Mouse (Mus musculus): Measurements from ENCODE around the gene Pxmp4. TPM values are rescaled to one million over a fixed set of nuclear protein-coding genes. Genes with fewer than 3 reads are reported as not detected.
A peak's percentile ranks its signal among the peaks of the same experiment; 100 is the strongest.

The Pxmp4 gene
- total RNA-seq (2017) = 14.2 and 18.2 TPM in 2 replicates

GRCm38 (mm10) chr2:154603638-154604153 lies at the start of gene Pxmp4:
Gene Pxmp4 (minus strand): TSS chr2:154603708.
- peak; percentile 98 for ATAC-seq (replicated peaks; ENCODE audit: low read depth, poor library complexity, severe bottlenecking)

DNA sequence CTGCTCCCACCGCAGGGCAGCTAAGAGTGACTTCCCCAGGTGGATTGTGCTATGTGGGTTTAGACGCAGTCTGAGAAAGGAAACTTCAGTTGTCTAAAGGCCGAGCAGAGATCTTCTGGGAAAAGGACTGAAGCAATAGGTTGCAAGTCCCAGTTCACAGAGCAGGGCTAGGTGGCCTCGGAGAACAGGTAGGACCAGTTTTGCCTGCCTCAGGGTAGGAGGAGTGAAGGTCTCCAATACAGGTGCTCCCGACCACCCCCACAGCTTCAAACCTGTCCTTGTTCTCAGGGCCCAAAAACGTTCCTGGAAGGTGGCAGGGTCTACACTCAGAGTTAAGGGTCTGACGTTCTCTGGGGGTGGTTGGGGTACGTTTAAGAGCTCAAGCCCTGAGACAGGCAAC lies 47.9 kb upstream of the Pxmp4 start, which contains the start of gene Chmp4b:
Gene Chmp4b (plus strand): TSS at position 343 of the 400 bp plus-strand sequence.
- no peak for ATAC-seq (replicated peaks; ENCODE audit: low read depth, poor library complexity, severe bottlenecking)

- ATAC-seq (replicated peaks; ENCODE audit: low read depth, poor library complexity, severe bottlenecking) = no peak
Observed at GRCm38 (mm10) chr2:154650404-154650803, 46.9 kb upstream of the Pxmp4 start.

DNA sequence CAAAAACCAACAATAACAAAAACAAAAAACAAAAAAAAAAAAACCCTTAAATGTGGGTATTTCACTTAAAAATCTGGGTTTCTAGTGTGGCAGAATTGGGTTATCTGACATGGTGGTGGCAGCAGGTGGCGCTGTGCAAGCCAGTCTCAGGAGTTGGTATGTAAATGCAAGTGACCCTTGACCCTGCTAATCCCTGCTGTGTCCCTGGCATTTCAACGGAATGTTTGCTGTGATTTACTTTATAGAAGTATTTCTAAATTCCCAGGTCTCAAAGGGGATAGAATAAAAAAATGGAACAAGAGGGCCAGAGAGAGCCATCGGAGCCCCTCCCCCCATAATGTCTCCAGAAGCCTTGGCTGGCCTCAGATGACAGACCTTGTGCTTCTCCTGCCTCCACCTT lies 44.6 kb upstream of the Pxmp4 start:
- ATAC-seq (replicated peaks; ENCODE audit: low read depth, poor library complexity, severe bottlenecking) = peak; percentile 56

DNA sequence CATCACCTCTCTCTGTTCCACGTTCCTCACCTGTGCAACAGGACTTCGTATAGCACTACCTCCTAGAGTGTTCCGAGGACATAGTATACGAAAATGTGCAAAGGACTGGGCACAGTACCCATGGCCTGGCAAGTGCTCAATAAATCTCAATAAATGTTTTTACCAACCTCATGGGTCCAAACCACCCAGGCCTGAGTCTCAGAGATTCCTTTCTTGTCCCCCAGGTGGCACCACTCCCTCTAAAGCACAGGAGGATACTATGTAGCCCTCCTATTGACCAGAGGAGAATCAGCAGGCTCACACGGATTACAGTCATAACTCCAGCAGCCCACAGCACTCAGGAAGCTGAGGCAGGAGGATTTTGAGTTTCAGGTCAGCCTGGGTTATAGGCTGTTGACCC lies 43.1 kb upstream of the Pxmp4 start:
- peak; percentile 74 for ATAC-seq (replicated peaks; ENCODE audit: low read depth, poor library complexity, severe bottlenecking)

GRCm38 (mm10) chr2:154642712-154643385 lies 39.3 kb upstream of the Pxmp4 start:
- ATAC-seq (replicated peaks; ENCODE audit: low read depth, poor library complexity, severe bottlenecking) = no peak

DNA sequence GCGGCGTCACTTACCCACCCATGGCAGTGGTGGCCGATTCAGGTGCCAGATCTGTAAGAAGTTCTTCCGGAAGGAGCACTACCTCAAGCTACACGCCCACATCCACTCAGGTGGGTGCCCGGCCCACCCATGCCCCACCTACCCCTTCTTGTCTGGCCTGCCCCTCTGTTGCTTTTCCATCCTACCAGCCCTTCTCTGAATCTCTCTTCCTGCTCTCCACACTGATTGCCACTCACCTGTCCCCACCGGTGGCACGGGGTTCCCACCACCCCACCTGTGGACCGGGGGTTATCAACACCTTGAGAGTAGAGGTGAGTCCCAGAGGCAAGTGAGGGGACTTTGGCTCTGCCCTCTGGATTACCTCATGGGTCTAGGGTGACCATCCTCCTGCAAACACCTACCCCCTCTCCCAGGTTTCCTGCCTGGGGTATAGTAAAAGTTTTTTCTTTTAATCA lies 38.5 kb upstream of the Pxmp4 start:
- ATAC-seq (replicated peaks; ENCODE audit: low read depth, poor library complexity, severe bottlenecking) = no peak

DNA sequence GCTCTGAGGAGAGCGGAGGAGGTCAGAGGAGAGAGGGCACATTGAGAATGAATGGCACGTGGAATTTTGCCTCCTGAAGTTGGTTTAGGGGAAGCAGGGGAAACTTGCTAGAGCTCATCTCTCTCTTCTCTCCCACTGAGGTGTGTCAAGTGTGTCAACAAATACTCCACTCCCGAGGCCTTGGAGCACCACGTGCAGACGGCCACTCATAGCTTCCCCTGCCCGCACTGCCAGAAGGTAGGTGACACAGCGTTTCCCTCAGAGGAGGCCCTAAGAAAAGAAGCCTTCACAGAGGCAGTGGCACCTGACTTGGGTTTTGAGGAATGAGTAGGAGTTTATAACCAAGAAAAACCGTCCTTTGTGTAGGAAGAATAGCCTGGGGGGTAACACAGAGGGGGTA lies 37.7 kb upstream of the Pxmp4 start:
- ATAC-seq (replicated peaks; ENCODE audit: low read depth, poor library complexity, severe bottlenecking) = no peak

DNA sequence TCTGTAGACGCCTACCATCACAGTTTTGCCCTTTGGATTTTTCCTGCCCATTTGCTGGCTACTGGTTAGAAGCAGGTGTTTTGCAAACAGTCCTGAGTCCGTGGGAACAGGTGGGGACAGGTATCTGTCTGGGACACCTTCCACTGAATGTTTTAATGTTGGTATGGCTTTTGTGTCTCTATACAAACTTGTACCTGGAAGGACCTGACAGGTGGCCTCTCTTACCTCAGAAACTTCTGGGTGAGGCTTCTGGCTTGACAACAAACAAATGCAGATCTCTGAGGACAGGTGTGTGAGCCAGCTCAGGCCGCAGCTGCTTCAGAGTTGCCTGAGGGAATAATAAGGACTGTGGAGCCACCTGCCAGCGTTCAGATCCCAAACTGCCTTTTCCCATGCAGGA lies 35.6 kb upstream of the Pxmp4 start:
- no peak for ATAC-seq (replicated peaks; ENCODE audit: low read depth, poor library complexity, severe bottlenecking)

GRCm38 (mm10) chr2:154638521-154638920 lies 35.0 kb upstream of the Pxmp4 start:
- no peak for ATAC-seq (replicated peaks; ENCODE audit: low read depth, poor library complexity, severe bottlenecking)

GRCm38 (mm10) chr2:154635826-154636225 lies 32.3 kb upstream of the Pxmp4 start:
- no peak for ATAC-seq (replicated peaks; ENCODE audit: low read depth, poor library complexity, severe bottlenecking)

- ATAC-seq (replicated peaks; ENCODE audit: low read depth, poor library complexity, severe bottlenecking) = no peak
Observed at GRCm38 (mm10) chr2:154633876-154634644, 30.6 kb upstream of the Pxmp4 start.

- ATAC-seq (replicated peaks; ENCODE audit: low read depth, poor library complexity, severe bottlenecking) = no peak
Observed at GRCm38 (mm10) chr2:154633039-154633742, 29.7 kb upstream of the Pxmp4 start.

- ATAC-seq (replicated peaks; ENCODE audit: low read depth, poor library complexity, severe bottlenecking) = no peak; the same call in 1 of the 2 replicates
Observed at GRCm38 (mm10) chr2:154632203-154632780, 28.8 kb upstream of the Pxmp4 start.

DNA sequence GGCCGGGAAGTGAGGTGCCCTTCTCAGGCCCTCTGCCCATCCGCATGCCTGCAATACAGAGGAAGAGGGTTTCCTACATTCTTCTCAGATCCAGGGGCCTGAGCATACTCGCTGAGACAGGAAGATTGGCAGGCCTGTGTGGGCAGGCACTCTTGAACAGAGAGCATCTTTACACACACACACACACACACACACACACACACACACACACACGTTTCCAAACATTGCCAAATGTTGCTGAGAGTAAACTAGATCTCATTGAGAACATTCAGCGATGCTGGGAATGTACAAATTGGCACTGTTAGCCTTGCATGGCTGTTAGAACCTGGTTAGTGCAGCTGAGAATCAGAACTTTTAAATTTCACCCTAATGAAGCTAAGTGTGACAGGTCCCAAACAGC lies 27.0 kb upstream of the Pxmp4 start:
- no peak for ATAC-seq (replicated peaks; ENCODE audit: low read depth, poor library complexity, severe bottlenecking)

GRCm38 (mm10) chr2:154624137-154624536 lies 20.6 kb upstream of the Pxmp4 start:
- no peak for ATAC-seq (replicated peaks; ENCODE audit: low read depth, poor library complexity, severe bottlenecking)

DNA sequence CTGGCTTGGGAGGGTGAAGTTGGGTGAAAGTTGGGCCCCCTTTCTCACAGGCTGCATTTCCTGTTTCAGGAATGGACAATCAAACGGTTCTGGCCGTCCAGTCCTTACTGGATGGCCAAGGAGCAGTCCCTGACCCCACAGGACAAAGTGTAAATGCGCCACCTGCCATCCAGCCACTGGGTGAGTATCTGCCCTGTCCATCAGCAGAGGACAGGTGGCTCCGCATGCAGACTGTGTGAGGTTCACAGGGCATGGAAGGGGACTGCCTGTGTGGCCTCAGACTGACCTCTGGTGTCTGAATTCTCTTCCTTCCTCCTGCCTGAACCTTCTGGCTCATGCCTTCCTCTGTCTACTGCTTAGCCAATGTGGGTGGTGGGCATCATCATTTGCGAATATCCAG lies 18.2 kb upstream of the Pxmp4 start:
- ATAC-seq (replicated peaks; ENCODE audit: low read depth, poor library complexity, severe bottlenecking) = no peak

DNA sequence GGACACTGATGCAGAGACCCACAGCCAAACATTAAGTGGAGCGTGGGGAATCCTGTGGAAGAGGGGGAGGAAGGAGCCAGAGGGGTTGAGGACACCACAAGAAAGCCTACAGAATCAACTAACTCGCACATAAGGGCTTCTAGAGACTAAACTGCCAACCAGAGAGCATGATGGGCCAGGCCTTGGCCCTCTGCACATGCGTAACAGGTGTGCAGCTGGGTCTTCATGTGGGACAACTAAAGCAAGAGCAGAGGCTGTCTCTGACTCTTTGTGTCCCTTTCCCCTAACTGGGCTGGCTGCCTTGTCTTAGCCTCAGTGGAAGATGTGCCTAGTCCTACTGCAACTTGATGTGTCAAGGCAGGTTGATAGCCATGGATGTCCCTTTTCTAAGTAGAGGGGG lies 13.6 kb upstream of the Pxmp4 start:
- ATAC-seq (replicated peaks; ENCODE audit: low read depth, poor library complexity, severe bottlenecking) = no peak

- ATAC-seq (replicated peaks; ENCODE audit: low read depth, poor library complexity, severe bottlenecking) = peak; percentile 52
Observed at GRCm38 (mm10) chr2:154615674-154616073, 12.2 kb upstream of the Pxmp4 start.

DNA sequence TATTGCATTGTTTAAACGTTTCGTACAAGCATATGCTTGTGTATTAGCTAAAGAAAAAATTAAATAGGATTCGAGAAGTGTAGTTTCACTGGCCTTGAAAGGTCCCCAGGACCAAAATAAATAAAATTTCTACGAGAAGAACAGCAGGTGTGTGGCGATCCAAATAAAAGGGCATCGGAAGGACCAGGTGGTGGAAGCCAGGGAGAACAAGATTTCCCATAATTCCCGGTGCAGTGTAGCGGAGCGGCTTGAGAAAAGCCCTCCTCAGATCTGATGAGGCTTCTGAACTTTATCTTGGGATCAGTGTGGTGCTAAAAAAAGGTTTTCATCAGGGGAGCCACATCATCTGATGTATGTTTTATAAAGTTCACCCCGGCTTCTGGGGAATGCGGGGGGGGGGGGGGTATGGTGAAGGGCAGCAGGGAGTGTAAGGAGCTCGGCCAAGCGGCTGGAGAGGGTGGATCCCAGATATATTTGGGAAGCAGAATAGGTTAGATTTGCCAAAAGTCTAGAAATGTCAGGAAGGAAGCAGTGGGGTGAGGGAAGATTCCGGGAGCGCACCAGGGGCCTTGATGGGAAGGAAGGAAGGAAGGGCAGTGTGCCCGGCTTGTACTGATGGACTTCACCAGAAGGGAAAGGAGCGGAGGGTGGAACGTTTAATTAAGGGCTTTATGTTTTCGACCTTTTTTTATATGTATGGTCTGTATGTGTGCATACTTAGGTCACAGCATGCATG lies 11.5 kb upstream of the Pxmp4 start:
- no peak for ATAC-seq (replicated peaks; ENCODE audit: low read depth, poor library complexity, severe bottlenecking)

All from common myeloid progenitor, adult 5-6 weeks (primary cell).